Mouse (Mus musculus) CD4-positive, CD25-positive, alpha-beta regulatory T cell, adult 2 months (primary cell): ENCODE data around the gene Ube2h.

Source experiments
- DNase-seq: peaks from one replicate; pipeline ENCODE4 v3.0.0-alpha.2; 2012; ENCODE audit warnings: low read depth, low spot score

The Ube2h gene

DNA sequence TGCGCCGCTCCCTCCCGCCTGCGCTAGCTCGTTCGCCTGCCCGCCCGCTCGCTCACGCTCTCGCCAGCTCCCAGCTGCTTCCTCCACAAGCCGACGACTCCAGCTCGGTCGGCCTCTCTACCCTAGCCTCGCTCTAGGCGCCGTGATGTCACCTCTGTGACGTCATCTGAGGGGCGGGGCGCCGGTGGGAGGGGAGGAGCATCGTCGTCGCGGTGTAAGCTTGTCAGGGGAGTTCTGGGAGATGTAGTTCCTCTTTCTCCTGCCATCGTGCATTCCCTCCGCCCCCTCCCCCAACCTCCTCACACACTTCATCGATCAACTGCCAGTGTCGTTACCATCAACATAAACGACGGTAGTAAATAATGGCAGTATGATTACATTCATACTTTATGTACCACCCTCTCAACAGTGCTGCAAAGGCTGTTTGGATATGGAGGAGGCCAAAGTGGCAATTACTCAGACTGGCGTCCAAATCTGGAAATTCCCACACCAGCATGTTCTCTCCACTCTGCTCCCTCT lies at the start of gene Ube2h:
Gene Ube2h, minus strand, starts transcription at position 141 of the 519 bp plus-strand sequence.
- peak; percentile 99 for DNase-seq

DNA sequence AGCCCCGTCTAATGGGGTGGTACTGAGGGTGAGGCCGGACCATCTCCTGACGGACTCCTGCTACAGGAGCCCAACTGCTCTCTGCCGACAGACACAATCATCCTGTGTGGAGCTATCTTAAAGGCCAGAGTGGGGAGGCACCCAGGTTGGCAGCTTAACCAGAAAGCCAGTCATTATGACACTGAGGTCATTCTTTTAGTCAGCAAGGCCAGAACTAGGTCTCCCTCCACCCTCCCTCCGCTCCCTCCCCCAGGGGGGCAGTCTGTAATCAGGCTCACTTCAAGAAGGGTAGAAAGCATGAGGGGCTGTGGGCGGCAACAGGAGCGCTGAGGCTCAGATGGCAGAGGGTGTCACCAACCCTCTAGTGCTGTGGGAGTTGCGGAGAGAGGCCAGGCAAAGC lies 49.3 kb upstream of the Ube2h start:
- DNase-seq = peak; percentile 15

DNA sequence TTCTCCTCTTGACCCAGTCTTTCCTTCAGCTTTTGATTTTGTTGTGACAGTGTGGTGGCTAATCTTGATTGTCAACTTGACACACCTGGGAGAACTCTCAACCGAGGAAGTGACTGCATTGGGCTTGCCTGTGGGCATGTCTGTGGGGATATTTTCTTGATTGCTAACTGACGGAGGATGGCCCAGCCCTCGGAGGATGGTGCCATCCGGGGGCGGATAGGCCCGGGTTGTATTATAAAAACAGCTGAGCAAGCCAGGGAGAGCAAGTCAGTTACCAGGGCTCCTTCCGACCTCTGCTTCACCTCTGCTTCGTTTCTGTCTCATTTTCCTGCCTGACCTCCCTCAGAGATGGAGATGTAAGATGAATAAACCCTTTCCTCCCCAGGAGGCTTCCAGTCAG lies 48.4 kb upstream of the Ube2h start:
- DNase-seq = peak; percentile 75

DNA sequence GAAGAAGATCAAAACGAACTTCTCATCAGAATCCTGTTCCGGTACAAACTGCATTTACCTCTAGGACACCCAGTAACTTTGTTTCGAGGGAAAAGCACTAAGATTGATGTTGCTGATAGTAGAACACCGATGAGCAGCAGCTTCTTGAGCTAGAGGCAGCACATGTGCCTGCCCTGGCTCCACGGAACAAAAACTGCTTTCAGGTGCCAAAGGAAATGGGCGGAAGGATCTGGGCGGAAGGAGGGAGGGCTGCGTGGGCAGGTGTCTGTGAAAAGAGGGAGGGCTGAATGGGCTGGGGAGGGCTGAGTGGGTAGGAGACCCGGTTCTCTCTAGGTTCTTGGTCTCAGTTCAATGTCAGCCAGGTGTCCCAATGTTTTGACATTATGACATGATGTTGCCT lies 47.0 kb upstream of the Ube2h start:
- peak; percentile 83 for DNase-seq

DNA sequence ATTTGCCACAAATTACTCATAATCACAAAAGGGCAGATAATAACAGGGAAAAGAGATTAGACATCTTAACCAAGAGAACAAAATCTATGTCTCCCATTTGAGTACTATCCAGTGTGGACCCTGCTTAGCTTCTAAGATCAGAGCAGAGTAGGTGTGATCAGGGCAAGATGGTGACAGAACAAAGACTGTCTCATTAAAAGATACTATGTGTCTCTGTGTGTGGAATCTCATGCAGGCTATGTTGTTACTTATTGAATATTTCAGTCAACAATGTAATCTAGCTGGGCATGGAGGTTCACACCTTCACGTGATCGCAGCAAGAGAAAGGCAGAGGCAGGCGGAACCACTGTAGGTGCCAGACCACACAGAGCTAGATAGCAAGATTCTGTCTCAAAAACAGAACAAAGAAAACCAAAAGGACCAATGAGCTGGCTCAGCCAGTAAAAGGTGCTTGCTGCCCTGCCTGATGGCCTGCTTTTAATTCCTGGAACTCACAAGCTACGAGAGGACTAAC lies 43.0 kb upstream of the Ube2h start:
- no peak for DNase-seq

DNA sequence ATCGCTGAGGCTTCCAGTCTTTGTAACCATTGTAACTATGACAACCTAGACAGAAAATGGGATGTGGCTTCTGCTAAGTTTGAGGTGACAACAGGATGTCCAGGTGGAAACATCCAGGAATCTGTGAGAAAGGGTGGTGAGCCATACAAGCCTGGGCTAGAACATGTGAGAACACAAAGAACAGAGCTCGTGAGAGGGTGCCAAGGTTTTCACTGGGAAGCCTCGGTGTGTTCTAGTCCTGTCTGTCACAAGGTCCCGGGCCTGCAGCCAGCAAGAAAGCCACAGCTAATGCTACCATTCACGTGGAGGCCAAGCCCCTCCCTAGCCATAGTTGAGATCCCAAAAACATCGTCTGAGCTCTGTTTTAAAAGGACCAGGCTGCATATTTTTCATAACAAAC lies 42.4 kb upstream of the Ube2h start:
- peak; percentile 23 for DNase-seq

DNA sequence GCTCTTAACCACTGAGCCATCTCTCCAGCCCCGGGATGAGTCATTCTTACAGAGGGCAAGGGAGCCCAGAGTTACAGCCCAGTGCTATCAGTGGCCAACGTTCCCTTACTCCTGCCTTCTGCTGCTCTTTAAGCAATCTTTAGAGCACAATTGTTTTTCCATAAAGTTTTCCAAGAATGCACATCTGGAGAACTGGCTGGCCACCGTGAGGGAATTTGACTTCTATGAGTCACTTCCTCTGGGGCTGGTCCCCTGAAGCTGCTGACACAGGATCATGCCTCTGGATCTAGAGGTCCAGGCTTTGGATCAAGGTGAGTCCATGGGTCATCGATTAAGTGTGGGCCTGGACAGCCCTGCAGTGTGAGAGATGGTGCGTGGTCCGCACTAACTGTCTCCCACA lies 39.7 kb upstream of the Ube2h start:
- DNase-seq = no peak

DNA sequence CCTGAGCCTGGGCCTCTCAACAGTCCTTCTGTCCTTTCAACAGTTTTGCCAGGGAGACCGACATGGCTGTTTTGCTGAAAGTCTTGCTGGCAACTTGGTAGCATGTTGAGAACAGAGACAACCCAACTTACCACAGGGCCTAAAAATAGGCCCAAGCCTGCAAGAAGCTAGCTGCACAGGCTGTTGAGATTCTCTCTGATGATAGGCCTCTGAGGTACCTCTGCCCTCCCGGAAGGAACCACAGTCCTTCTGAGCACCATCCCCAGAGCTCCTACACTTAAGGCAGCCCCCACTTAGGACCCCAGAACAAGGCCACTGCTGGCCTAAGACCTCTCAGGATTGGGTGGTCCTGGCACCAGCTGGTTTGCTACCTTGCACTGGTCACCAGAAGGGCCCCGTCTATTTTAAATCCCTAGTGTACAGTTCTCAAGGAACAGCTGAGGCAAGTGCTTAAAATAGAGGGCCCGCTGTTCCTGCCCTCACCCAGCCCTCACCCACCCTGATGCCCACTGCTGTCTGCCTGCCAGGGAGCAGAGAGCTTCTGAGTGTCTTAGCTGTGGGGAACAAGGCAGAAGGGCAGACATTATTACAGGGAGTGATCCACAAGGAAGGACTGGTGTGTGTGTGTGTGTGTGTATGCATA lies 36.0 kb upstream of the Ube2h start:
- DNase-seq = peak; percentile 65

DNA sequence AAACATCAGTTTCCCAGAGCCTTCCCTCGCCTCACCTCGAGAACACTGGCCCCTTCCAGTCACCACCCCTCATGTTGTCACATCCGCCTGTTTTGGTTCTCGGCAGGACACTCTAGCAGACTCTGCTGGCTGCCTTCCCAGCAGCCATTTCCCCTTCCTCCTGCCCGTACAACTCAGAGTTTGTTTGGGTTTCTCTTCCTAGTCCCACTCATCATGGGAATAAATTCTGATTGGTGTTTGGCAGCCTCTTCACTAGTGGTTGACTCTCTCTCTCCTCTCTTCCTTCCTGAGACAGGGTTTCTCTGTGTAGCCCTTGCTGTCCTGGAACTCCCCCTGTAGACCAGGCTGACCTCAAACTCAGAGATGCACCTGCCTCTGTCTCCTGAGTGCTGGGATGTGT lies 32.6 kb upstream of the Ube2h start:
- DNase-seq = peak; percentile 79

DNA sequence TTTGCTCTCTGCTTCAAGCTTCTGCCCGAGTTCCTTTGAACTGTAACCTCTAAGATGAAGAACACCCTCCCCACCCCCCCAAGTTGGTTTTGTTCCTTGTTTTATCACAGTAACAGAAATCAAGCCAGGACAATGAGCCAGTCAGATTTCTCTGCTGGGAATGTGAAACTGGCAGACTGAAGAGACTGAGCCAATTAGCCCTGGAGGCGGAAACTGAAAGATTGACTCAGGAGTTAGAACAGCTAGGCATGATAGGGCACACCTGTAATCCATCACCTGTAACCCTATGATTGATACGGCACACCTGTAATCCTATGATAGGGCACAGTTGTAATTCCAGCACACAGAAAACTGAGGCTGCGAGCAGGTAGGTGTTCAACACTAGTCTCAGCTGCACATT lies 27.9 kb upstream of the Ube2h start:
- DNase-seq = no peak

DNA sequence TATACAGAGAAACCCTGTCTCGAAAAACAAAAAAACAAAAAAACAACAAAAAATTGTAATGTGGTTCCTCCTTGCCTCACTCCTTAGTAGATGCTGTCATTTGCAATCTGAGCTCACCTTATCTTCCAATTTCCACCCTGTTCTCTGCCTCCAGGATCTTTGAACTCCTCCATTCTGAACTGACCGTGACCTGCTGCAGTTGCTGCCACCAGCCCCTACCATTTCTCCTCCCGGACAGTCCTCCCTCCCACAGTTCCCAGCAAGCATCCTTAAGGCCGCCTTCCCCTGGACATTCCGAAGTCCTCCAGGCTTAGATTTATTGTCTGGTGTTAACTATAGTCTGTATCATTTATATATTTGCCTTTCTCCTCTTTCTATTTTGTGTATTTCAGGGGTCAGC lies 26.4 kb upstream of the Ube2h start:
- no peak for DNase-seq

DNA sequence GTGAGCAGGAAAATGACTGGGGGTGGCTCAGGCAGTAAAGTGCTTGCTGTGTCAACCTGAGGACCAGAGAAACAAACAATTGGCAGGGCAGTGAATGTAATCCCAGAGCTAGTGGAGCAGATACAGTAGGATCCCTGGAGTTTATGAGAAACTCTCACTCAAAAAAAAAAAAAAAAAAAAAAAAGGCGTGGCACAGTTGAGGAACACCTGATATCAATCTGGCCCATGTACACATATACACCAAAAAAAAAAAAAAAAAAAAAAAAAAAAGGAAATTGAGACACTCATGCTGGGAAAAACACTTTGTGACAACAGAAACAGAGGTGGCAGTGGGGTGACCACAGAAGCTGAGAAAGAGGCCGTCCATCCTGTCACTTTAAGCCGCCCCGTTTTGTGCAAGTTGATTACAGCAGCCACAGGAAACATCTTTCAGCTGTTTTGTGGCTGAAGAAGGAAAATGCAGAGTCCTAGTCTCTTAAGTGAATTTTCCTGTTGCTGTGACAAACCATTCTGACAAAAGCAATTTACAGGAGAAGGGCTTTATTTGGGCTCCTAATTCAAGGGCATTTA lies 21.7 kb upstream of the Ube2h start:
- DNase-seq = peak; percentile 59

DNA sequence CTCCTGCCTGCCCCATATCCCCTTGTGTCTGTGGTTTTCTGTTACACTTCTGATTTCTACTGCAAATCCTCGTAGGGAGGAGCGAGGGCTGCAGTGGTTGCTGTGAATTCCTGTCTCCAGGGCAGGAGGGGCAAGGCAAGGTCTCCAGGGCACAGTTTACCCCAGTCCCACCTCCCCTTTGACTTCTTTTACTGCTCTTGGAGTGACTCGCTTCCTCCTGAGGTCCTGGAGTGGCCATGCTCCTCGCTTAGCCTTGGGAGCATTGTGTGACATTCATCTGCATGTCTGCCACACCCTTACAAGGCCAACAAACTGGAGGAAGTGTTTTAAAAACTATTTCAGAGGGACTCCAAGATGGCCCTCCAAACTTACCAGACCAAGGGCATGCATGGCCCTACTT lies 16.7 kb upstream of the Ube2h start:
- no peak for DNase-seq

DNA sequence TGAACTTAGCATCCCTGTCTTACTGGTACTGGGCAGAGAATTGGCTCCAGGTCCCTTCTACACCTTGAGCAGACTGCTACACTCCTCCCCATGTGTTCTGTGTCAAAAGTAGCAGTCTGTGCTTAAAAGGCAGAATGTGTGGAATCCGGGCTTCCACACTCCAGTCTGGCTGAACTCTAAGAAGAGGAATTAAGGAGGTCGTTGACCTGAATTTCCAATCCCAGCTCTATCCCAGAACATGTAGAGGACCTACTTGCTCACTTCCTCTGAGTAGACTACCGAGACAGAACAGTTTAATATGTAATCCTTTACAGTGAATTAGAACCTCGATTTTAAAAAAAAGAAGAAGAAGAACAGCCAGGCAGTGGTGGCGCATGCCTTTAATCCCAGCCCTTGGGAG lies 14.9 kb upstream of the Ube2h start:
- DNase-seq = no peak

DNA sequence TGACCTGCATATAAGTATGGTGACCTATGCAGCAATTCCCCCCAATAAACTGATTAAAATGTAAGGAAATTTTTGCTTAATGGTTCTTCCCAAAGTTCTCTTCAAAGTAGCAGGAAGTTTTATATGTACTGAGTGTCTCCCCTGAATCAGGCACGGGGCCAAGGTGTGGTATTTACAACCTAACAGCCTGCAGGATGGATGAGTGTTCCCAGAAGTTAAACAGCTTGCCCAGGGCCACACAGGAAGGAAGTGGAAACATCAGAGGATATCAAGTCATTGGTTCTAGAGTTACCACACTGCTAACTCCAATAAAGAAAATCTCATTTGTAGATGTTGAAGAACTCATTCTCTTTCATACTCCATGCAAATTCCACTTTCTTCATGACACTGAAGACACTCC lies 7.7 kb upstream of the Ube2h start:
- DNase-seq = peak; percentile 27

DNA sequence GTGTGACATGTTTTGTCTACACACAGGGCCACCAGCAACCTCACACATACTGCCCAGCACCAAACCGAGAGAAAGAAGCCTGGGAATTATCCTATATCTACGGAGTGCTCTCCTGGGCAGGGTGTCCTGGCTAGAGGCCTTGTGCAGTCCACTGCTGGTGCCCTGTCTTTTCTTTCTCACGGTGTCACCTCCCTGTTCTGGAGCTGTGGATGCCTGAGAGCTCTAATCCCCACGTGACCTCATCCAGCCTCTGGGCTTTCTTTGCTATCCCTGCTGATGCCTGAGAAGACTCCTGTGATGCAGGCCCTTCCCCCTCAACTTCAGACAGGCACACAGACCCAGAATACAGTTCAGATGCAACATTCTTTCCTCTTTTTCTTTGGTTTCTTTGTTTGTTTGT lies 4.4 kb upstream of the Ube2h start:
- no peak for DNase-seq

DNA sequence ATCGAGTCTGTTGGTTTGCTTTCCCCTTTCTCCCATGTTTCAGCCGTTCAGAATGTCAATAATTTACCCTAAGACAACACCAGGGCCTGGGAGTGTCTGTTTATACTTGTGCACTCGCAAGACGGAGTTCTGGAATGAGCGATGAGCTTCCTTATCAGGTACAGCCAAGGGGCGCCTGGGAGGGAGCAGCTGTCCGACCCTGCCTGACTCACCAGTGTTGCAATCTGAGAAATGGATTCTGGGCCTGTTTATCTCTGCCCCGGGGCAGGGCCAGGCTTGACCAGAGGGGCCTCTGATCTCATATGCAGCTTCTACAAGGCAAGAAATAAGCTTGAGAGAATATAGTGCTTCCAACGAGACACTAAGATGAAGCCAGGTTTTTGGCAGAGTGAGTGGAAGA lies 3.4 kb upstream of the Ube2h start:
- no peak for DNase-seq

DNA sequence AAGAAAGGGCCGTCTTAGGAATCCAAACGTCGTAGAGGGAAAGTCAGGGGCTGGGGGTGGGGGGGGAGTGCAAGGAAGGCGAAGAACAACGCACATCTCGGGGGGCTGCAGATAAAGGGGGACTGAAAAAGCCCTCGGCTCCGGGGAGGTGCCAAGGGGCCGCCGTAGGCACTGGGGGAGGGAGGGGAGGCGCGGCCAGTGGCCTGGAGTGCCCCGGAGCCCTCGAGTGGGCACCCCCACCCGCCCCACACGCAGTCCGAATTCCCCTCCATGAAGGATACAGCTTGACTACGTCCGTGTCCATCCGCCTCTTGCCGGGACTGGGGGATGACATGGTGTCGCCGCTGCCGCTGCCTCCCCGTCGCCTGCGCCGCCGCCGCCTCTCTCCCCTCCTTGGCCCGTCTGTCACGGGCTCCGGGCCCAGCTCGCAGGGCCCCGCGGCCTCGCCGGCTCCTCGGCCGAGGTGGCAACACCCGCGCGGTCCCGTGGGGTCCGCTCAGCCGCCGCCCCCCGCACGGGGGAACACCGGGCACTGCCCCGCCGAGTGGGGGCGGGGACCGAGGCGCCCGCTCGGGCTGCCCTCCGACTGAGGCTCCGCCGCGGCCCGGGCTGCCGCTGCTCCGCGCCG lies 454 bp downstream of the Ube2h start:
- peak; percentile 56 for DNase-seq

DNA sequence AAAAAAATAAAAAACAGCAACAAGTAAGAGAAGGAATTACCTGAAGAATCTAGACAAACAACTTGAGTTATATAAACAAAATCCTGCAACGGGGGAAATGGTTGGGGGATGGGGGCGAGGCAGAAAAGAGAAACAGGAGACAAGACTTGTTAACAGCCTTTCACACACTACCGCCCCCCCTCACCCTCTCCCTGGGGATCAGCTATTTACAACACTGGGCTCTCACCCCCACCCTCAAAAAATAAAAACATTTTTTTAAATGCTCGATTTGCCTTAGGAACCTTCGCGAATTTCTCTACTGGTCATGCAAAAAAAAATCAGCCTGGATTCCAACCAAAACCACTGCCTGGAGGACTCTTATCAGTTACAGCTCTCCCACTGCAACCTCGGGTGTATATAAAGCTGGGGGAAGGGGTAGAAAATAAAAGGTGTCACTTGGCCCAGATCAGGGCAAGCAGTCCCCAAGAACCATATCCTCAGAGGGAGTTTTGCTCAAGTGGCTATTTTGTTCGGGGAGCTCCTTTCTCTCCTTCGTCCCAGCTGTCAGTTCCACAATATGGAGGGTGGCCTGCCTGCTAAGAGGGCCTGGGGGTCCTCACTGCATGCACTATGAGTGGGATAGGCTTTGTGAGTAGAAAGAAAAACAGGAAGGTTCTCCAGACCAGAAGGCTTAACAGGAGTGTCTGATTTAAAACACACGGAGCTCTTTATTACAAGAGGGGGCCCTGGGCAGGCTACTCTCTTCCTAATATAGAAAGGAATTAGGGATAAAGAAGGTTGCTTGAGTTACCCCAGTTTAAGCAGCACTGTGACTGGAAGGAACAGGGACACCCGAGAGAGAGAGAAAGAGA lies 1.3 kb downstream of the Ube2h start:
- DNase-seq = peak; percentile 53

DNA sequence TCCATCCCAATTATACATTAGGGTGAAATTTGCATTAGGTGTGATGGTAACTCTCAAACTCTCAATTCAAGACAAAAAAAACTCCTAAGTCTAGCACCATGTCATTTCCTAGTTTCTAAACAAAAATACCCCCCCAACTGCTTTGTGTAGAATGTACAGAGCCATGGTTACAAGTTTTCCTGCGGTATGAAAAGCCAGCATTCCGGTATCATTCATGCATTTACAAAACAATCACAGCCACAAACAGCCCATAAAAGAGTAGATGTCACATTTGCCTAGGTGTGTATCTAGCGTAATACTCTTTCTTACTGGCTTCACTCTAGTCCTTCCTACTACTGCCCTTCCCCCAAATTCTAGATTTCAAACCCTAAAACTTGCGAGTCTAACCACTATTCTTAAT lies 2.2 kb downstream of the Ube2h start:
- DNase-seq = peak; percentile 18

DNA sequence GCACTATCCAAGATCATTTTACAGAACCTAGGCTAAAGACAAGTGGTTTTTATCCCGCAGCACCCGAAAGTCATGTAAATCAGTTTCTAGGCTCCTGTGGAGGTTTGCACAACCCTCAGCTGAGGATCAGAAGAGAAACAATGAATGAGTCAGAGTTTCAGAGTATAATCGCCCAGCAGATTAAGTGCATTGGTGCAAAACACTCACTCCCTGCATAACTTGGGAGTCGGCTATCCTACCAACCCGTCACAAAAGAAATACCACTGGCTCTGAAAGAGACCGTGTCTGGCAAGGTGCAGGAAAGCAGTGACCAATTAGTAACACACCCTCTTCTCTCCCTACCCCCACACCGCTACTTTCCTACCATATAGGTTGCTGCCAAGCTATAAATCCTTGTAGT lies 3.4 kb downstream of the Ube2h start:
- peak; percentile 34 for DNase-seq

DNA sequence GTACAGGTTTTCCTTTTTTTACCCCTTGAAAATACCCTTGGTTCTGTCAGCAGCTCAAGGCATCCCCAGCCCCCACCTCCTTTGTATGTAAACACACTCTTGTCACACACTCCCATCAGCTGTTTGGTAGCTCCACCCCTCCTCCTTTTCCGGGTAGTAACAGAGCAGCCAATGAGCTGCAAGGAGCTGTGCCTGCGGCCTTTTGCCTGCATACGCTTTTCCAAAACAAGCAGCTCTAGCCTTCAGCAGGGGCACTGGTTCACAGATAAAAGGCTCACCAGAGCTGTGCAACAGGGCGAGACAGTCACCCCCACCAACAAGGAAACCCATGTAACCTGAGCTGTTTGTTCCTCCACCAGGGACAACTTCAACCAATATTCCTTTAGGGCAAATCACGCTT lies 4.0 kb downstream of the Ube2h start:
- DNase-seq = peak; percentile 93
